Mouse (Mus musculus) embryo, embryonic 9.5 days (tissue): ENCODE measurements around the gene Olfr618.
"Not testable (repeated sequence)": the region's sequence is repeated elsewhere in the genome, so short reads cannot be mapped to it uniquely, and the experiment has no call there.

ENCODE experiments used
- DNase-seq: peaks from one replicate; pipeline ENCODE4 v3.0.0-alpha.2; 2017; ENCODE audit errors: extremely low spot score

Olfr618 gene

DNA sequence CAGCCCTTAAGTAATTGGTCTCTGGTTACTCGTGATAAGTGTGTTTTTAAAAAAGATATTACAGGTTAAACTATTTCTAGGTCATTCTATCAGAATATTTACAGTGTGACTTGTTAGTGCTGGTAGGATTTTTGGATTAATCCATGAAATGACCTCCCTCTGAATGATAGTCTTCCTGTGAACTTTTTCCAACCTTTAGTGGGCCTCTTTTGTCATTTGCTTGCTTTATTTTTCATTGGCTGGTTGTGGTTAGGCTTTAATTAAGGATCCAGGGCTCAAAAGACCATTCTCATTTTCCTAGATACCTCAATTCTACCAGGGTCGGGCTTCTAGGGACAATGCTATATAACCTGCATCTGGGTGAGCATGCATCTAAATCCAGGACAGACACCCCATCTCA lies at the start of gene Olfr618:
Olfr618 (plus strand) TSS at position 301 of the 400 bp plus-strand sequence.
- DNase-seq: no peak

DNA sequence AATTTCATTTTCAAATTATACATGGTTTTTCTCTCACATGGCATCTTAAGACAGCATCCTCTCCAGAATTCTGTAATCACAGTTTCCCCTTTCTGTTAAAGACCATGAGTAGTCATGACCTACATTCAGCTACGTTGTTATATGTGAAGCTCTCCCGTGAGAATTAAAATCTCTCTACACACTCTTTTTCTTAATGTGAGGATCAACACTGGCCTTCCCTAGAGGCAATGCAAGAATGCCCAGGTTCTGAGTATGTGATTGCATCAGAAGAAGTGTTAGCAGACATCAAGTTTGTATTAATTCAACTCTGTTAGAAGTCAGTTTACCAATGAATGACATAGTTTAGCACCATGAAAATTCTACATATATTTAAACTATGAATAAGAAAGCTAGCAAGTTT lies 47.3 kb upstream of the Olfr618 start, which contains the start of gene Olfr612:
Olfr612 (minus strand) TSS at position 101 of the 400 bp plus-strand sequence.
- not testable (repeated sequence) for DNase-seq

DNA sequence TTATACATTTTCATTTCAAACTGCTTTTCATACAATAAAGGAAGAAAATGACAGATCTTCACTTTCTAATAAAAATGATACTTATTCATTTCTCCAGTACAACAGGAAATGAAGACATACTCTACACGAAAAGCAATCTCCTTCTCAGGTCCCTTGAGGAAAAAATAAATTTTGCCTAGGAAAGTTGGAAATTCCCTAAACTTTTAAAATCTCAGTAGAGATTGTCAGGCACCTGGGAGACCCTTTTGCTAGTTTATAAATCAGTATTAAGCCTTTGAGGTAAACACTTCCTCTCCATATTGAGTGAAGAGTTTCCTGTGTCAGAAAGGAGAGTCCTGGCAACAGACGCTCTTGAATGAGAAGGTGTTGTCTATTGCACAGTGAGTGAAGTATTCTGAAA lies 42.1 kb upstream of the Olfr618 start, which contains the start of gene Olfr613:
Olfr613 (plus strand) TSS at position 301 of the 400 bp plus-strand sequence.
- no peak for DNase-seq

DNA sequence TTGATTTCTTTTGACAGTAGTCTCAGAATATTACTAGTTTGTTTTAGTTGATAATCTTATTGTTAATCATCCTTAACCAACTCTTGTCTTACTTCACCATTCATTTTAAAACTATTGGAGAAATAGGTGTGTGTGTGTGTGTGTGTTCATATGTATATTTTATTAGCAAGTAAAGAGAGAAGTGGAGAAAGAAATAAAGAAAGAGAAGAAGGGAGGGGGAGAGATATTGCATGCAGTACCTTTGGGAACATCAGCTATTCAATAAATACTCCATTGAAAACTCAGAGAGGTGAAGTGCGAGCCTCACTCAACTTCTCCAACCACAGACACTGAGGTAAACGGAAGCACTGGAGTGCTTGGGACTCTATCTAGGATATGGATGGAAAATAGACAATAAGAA lies 34.1 kb upstream of the Olfr618 start, which contains the start of gene Olfr615:
Olfr615 (plus strand) TSS at position 301 of the 400 bp plus-strand sequence.
- no peak for DNase-seq

DNA sequence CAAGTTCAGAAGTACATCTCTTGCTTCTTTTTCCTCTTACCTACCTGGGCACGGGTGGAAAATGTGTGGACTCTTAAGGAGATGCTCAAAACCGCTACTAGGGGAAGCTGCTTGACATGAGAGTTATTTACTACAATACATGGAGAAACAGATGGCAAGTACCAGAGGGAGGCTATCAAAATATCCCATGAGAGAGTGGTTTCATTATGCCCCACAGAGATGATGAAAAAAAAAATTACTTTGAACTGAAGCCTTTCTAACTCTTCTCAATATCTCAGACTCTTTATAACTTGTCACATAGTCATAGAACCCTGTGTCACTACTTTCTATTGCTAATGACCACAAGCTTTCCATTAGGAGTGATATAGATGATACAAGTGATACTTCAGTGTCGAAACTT lies 20.9 kb upstream of the Olfr618 start, which contains the start of gene Olfr616:
Olfr616 (minus strand) TSS at position 101 of the 400 bp plus-strand sequence.
- no peak for DNase-seq

DNA sequence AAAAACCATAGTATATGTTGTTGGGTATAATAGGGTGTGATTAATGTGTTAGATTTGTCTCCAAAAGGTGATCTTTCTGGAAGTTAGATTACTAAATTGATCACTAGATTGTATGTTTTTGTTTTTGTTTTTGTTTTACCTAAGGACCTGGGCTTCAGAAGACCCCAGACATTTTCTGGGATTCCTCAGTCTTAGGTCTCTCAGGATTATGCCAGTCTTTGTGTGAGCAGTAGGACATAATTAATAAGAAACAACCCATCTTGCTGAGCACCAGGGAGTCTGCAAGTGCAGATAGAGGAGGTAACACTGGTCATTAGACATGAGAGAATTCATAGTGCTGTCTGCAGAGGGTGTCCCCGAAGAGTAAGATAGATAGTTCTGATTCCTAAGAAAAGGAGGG lies 17.1 kb upstream of the Olfr618 start, which contains the start of gene Olfr617:
Olfr617 (plus strand) TSS at position 301 of the 400 bp plus-strand sequence.
- DNase-seq: no peak

DNA sequence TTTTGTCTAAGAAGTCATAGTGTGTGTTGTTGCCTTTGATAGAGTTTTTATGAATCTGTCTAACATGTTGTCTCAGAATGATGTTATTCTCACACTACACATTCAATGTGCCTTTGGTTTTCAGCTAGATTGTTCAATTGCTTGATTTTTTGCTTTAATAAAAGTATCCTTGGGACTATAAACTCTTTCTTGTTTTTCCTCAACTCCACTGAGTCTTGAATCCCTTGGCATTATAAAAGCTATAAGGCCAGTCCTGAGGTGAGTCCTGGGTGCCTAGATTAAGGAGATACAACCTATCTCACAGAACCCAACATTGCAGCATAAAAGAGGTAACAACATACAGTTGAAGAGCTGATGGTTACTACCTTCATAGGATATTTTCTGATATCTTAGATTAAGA lies 10.4 kb downstream of the Olfr618 start, which contains the start of gene Olfr619:
Olfr619 (plus strand) TSS at position 301 of the 400 bp plus-strand sequence.
- no peak for DNase-seq

DNA sequence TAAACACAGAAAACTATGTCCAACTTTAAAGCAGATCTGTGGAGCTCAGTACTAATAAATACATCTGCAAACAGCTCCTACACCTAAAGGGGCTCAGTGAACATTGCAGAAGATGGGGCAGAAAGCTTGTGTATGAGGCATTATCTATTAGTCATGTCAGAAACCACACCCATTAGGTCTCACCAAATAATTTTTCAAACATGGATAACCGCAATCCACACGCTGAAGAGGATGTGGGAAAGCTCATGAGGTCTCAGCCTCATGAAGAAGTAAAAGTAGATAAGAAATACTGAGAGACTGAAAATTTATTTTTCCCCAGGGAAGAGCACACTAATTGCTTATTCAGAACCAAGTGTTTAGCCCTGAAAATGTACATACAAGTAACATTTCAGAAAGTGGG lies 17.5 kb downstream of the Olfr618 start:
- no peak for DNase-seq

DNA sequence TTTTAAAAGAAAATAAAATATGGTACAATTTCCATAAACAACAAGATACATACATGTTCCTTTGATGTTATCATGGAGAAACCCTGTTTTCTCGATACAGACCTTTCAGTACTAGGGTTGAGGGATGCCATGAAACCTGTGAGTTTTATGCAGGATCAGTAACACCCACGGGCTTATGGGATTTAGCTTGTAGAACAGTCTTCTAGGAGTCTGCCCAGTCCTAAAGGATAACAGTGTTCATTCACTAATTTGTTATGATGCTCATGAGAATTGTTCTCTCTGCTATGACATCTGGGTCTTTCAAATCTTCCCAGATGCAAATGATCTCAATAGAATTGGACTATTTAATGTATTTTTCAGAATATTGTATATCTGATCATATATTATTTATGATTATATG lies 22.5 kb downstream of the Olfr618 start, which contains the start of gene Olfr620:
Olfr620 (minus strand) TSS at position 101 of the 400 bp plus-strand sequence.
- DNase-seq: no peak

DNA sequence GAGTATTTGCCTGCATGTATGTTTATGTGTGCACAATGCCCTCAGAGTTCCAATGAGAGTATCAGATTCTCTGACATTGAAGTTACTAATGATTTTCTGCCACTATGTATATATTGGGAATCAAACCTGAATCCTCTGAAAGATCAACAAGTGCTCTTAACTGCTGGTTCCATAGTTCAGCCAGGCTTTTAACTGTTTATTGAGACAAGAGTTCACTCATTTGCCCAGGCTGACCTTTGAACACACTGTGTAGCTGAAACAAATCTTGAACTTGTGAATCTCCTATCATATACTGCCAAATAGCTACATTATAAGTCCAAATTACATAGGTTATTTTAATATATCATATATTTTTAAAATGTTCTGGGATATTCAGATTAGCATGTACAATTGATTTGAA lies 46.9 kb downstream of the Olfr618 start:
- DNase-seq: no peak

DNA sequence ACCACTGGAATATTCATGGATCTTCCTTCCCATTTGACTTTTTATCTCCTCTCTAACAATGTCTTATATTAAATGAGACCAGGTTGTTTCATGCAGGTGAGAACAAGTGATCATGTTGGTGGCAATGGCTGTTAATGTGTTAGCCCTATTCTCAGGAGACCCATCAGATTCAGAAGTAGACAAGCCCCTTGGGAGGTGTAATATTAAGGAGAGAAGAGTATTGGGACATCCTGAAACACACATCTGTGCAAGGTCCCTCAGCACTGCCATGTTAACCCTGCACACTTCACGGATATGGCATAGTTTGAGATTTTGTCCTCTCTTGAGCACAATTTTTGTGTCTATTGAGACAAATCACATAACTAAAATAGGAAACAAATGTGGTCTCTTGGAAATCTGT lies 52.7 kb downstream of the Olfr618 start, which contains the start of gene Olfr622:
Olfr622 (minus strand) TSS at position 101 of the 400 bp plus-strand sequence.
- no peak for DNase-seq

DNA sequence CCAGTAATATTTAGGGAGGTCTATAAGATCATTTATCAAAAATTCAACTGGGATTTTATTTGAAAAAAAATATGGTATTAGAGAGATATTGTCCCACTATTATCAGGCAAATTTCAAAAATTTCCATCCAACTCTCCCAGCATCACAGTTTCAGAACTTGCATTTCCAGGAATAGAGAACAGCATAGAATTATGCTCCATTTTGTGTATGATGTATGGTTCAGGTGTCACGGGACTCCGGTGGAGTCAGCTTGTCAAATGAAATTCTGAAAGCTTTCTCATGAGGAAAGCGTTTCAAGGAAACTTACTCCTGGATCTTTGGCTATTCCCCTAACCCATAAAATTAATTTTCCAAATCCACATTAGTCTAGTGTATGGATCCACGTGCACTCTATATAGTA lies 54.2 kb downstream of the Olfr618 start:
- DNase-seq: no peak
